Mouse (Mus musculus): ENCODE measurements around the gene Fbxo46. TPM values are rescaled to one million over a fixed set of nuclear protein-coding genes. Genes with fewer than 3 reads are reported as not detected.

The Fbxo46 gene
- total RNA-seq, 2 experiments from 2014 or later, result 8.0 to 8.4 TPM

- DNase-seq (ENCODE audit: low spot score in 2 of 2), result no peak
Measured at GRCm38 (mm10) chr7:19164978-19165377, 45.3 kb downstream of the Fbxo46 start.

DNA sequence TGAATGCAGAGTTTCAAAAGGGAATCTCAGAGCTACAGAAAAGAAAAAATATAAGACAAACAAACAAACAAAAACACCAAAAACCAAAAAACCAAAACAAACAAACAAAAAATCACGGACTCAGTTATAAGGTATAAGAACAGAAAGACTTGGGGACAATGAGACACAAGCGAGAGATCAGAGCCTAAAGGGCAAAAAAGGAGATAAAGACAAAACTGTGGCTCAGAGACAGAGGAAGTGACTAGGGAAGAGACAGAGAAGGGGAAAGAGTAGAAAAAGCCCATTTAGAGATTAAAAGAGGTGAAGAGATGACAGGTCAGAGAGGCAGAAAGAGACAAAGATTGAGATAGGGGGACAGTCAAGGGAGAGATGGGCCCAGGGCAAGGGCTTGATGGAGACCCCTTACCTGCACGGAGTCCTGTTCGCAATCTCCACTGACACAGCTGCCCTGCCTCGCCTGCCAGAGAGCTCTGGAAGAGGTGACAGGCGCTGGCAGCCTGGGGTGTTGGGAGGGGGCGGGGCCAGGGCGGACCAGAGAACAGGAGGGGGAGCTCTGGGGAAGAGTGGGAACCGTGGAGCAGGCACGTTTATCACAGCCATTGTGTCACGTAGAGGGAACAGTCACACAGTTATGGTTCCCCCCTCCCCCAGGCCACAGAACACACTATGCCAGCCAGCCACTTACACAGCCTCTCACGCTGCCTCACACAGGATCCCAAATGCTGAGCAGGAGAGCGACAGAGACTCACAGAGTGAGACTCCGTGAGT is 46.2 kb downstream of the Fbxo46 start, which contains the start of gene Gipr:
Gene Gipr, minus strand, starts transcription at position 472 of the 768 bp plus-strand sequence.
- DNase-seq (ENCODE audit: low spot score in 2 of 2), result no peak

GRCm38 (mm10) chr7:19166990-19167389 is 47.3 kb downstream of the Fbxo46 start:
- DNase-seq (ENCODE audit: low spot score in 2 of 2), result no peak

DNA sequence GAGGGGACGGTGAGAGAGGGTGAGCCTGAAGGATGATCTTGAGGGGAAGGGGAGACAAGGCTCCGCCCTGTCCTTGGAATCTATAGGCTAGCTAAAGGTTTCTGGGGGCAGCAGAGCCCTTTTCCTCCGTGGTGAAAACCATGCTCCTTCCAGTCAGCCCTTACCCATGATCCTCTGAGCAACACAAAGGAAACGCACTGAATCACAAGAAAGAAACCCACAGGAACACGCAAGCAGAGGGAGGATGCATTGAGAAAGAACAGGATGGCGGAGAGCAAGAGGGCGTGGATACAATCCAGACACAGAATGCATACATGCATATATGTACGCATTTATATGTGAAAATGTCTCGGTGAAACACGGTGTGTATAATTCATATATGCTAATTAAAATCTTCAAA is 49.8 kb downstream of the Fbxo46 start:
- DNase-seq (ENCODE audit: low spot score in 2 of 2), result no peak

DNA sequence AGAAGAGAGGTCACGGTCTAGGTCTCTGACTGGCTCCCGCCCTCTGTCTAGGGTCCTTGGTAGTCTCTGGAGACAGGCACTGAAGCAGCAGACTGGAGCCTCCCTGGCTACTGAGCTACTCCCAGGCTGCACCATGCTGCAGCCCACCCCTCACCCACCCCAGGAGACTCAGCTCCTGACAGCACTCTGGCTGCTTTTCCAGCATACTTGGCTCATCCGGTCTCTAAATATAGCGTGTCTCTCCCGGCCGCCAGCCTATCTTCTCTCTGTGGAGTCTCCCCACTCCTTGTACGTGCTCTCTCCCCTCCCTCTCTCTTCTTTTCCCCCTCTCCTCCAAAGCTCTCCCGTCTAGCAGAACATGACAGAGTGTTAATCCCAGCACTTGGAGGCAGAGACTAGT is 50.5 kb downstream of the Fbxo46 start:
- DNase-seq (ENCODE audit: low spot score in 2 of 2), result no peak

DNA sequence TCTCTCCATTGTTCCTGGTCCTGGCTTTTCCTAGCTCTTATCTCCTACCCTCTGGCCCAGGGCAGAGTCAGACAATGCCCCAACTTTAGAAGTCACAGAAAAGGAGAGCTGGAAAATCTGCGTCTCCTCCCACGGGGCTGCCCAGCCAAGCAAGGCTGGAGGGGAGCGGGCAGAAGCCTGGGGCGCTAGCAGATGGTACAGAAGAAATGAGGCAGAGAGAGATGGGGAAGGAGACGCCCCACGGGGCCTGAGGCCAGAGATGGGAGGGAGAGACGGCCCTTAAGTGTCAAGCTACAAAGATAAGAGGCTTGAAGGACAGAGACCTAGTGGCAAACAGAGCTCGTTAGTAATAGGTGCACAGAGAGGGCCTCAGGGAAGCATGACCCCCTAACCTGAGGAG is 52.2 kb downstream of the Fbxo46 start:
- DNase-seq (ENCODE audit: low spot score in 2 of 2), result no peak

- DNase-seq (ENCODE audit: low spot score in 2 of 2), result peak; percentile 82 to 90
Measured at GRCm38 (mm10) chr7:19172874-19173273, 53.2 kb downstream of the Fbxo46 start.

GRCm38 (mm10) chr7:19175708-19176515 is 56.3 kb downstream of the Fbxo46 start, which contains the start of gene Eml2:
Eml2 (plus strand) TSS chr7:19176421.
- no peak for DNase-seq (ENCODE audit: low spot score in 2 of 2)

GRCm38 (mm10) chr7:19176516-19176947 is 56.9 kb downstream of the Fbxo46 start:
- no peak for DNase-seq (ENCODE audit: low spot score in 2 of 2)

DNA sequence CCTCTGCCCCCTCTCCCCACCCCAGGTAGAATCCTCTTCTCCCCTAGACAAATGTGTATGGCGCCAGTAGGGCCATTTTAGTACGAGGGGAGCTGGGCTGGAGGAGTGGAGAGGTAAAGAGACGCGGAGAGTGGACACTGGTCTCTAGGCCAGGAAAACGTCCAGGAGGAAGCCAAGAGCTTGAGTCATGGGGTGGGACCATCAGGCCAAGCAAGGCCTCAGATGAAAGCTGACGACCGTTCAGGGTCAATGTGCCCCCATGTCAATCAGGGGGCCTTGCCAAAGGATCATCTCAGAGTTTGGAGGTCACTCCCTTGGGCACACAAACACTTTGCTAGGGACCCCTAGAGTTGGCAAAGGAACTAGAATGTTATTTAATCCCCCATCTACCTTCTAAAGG is 57.6 kb downstream of the Fbxo46 start:
- DNase-seq (ENCODE audit: low spot score in 2 of 2), result no peak

DNA sequence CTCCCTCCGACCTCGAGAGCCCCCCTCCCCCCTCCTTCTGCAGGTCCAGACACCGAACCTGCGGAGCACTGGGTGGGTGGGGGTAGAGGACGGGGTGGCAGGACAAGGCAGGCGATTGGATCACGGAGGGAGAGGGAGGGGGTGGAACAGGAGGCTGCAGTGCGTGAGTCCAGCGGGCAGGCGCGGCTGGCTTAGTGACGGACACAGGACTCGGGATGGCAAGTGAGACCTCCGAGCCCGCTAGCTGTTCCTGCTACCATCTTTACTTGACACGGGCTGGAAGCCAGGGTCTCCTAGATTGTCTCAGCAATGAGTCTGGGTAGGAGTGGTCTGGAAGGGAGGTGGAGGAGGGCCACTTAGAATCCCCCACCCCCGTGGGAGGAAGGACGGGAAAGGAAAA is 58.4 kb downstream of the Fbxo46 start:
- DNase-seq (ENCODE audit: low spot score in 2 of 2), result no peak

- peak in 1 of 2 experiments; percentile 60 for DNase-seq (ENCODE audit: low spot score in 2 of 2)
Measured at GRCm38 (mm10) chr7:19178443-19179092, 58.9 kb downstream of the Fbxo46 start.

GRCm38 (mm10) chr7:19179173-19179572 is 59.5 kb downstream of the Fbxo46 start:
- DNase-seq (ENCODE audit: low spot score in 2 of 2), result peak in 1 of 2 experiments; percentile 65

DNA sequence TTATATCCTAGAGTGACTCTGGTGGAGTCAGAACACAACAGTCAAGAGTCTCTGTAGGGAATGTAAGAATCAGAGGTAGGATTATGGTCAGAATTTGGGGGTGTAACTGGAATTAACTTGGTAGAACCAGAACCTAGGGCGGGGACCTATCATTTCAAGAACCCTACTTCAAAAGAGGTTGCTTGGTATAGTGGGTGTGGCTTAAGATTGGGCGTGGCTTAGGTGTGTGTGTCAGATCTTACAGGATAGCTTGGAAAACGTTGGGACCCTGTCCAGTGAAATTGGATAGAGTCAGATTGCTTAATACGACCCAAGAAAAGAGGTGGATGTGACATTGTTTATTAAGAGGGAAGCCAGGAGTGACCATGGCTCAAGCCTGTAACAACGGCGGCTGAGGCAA is 60.3 kb downstream of the Fbxo46 start:
- DNase-seq (ENCODE audit: low spot score in 2 of 2), result no peak

GRCm38 (mm10) chr7:19180862-19181429 is 61.3 kb downstream of the Fbxo46 start:
- no peak for DNase-seq (ENCODE audit: low spot score in 2 of 2)

DNA sequence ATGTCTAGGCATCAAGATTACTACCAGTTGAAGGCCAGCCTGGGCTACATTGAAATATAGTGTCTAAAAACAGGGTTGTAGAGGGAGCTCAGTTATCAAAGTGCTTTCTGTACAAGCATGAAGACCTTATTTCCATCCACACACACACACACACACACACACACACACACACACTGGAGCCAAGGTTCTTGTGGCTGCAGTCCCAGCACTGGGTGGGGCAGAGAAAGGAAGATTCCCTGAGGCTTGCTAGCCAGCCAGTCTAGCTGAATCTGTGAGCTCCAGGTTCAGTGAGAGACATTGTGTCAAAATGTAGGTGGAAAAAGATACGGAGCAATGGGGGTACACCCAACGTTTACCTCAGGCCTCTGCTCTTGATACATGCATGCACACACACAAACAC is 64.6 kb downstream of the Fbxo46 start:
- peak in 1 of 2 experiments; percentile 45 for DNase-seq (ENCODE audit: low spot score in 2 of 2)

DNA sequence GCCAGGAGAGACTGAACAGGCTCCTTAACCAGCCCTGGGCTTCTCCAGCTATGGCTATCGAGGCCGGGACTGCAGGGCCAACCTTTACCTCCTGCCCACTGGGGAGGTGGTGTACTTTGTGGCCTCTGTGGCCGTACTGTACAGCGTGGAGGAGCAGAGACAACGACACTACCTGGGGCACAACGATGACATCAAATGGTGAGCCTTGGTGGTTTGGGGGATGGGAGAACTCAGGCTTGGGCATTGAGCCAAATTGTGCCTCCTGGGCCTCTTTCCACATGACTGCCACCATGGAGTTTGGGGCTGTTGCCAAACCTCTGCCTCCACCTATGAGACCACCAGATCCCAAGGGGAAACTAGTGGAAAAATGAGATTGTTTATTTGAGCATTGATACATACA is 65.1 kb downstream of the Fbxo46 start:
- DNase-seq (ENCODE audit: low spot score in 2 of 2), result no peak
